ENCODE assay signal across 19 mouse cellular contexts in the genomic region with DNA sequence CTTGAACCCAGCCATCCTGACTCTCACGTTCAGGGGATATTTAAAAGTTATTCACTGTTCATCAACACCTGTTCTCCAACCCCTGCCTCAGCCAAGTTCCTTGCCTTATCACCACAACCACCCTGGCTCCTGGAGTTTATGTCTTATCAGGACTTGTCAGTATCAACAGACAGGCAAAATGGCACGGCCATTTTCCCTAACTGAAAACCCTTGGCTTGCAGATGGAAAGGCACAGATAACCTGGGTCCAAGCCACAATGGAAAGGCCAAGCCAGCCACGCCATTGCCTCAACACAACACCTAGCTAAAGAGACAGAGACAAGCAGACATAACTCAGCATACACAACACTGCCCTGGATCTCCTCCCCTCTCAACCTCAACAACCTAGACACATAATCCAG. TPM values are rescaled to one million over a fixed set of nuclear protein-coding genes. Genes with fewer than 3 reads are reported as not detected.
A peak's percentile ranks its signal among the peaks of the same experiment; 100 is the strongest.
DNase-seq lines count a peak whose midpoint lies in the region; ATAC-seq and TF ChIP-seq lines count a peak whose summit lies in the region.
"Had no signal": no experiment of that assay in that cellular context is flagged by ENCODE, and none has a peak within 500 bp of the region (broad histone marks: within the 10 kb centered on the region; RNA-seq: fewer than 3 reads in every experiment).

No protein-coding gene starts in this region.

- H3K27me3 ChIP-seq in MEL (ENCODE audit: control insufficient read depth in 1 of 2, insufficient read depth in 2 of 2, low read length in 2 of 2): no peaks in the 10 kb centered on the region
- H3K27me3 ChIP-seq in liver, embryonic 16.5 days (ENCODE audit: control insufficient read depth, insufficient read depth, low read depth, low read length): no peaks in the 10 kb centered on the region
- H3K27me3 ChIP-seq: embryonic facial prominence, embryonic 12.5 days; forebrain, embryonic 15.5 days; kidney, embryonic 15.5 days; neural tube, embryonic 15.5 days; Patski had no signal

- TF ChIP-seq POLR2A in MEL (IDR thresholded peaks at IDR 0.05; ENCODE audit: control insufficient read depth in 1 of 2, insufficient read depth in 1 of 2, low read depth in 1 of 2, low read length in 2 of 2, poor library complexity in 1 of 2): no peak

- peak overlapping the region; percentile 19 to 20; a peak in 3 of 4 replicates for H3K4me3 ChIP-seq in MEL (ENCODE audit: control insufficient read depth in 1 of 2, insufficient read depth in 1 of 2, low read depth in 2 of 2, low read length in 2 of 2)
- H3K4me3 ChIP-seq in brown adipose tissue, adult 24 weeks (ENCODE audit: insufficient read depth, low read depth, low read length): no peak overlapping the region
- no peak overlapping the region for H3K4me3 ChIP-seq in liver, embryonic 16.5 days (ENCODE audit: low read depth, low read length)
- H3K4me3 ChIP-seq: embryonic facial prominence, embryonic 12.5 days; forebrain, embryonic 15.5 days; heart, adult 2 months; kidney, embryonic 15.5 days; neural tube, embryonic 15.5 days had no signal

- no peak for TF ChIP-seq CTCF in MEL (IDR thresholded peaks at IDR 0.05 in 2 of 3, conservative IDR thresholded peaks at IDR 0.05 in 1 of 3; ENCODE audit: control insufficient read depth in 1 of 3, insufficient read depth in 1 of 3, low read depth in 2 of 3, low read length in 3 of 3, poor library complexity in 1 of 3, severe bottlenecking in 1 of 3)

- H3K9me3 ChIP-seq in MEL (replicated peaks; ENCODE audit: insufficient read depth, low read length): no peaks in the 10 kb centered on the region
- no peaks in the 10 kb centered on the region for H3K9me3 ChIP-seq in liver, embryonic 16.5 days (replicated peaks; ENCODE audit: control insufficient read depth, low read length)
- H3K9me3 ChIP-seq: embryonic facial prominence, embryonic 12.5 days; forebrain, embryonic 15.5 days; kidney, embryonic 15.5 days; neural tube, embryonic 15.5 days had no signal

- DNase-seq in MEL (ENCODE audit: low read depth, low spot score) (peak; percentile 92), liver (peak; percentile 66)
- no peak for DNase-seq in gastrocnemius, postnatal 4 days (ENCODE audit: low spot score in 2 of 2)
- no peak for DNase-seq in gastrocnemius, adult 18-20 months (ENCODE audit: low spot score)
- DNase-seq: cerebellum, adult 2 months; layer of hippocampus, postnatal 36 days; right cerebral cortex, postnatal 25 days; thymus, postnatal 14 days had no signal

- TF ChIP-seq RAD21 in MEL (IDR thresholded peaks at IDR 0.05; ENCODE audit: low read depth, low read length): no peak

- peak overlapping the region; percentile 70 for H3K9ac ChIP-seq in MEL (ENCODE audit: control insufficient read depth, low read depth, low read length, poor library complexity, severe bottlenecking)
- H3K9ac ChIP-seq in liver, embryonic 16.5 days (ENCODE audit: low read depth, low read length): no peak overlapping the region
- H3K9ac ChIP-seq: embryonic facial prominence, embryonic 12.5 days; forebrain, embryonic 15.5 days; kidney, embryonic 15.5 days; neural tube, embryonic 15.5 days had no signal

- peaks cover 56 to 74% of the 10 kb centered on the region in 2 experiments for H3K4me1 ChIP-seq in MEL (ENCODE audit: control insufficient read depth in 1 of 2, insufficient read depth in 2 of 2, low read length in 2 of 2)
- H3K4me1 ChIP-seq in brown adipose tissue, adult 24 weeks (ENCODE audit: control insufficient read depth, insufficient read depth, insufficient read length, low read length): peaks cover 53% of the 10 kb centered on the region
- H3K4me1 ChIP-seq in liver, embryonic 16.5 days (ENCODE audit: control insufficient read depth, low read depth, low read length): peaks cover 37% of the 10 kb centered on the region

- no peak overlapping the region for H3K4me2 ChIP-seq in liver, embryonic 16.5 days (ENCODE audit: low read depth, low read length)
- H3K4me2 ChIP-seq: embryonic facial prominence, embryonic 12.5 days; forebrain, embryonic 15.5 days; kidney, embryonic 15.5 days; neural tube, embryonic 15.5 days had no signal

- H3K27ac ChIP-seq in MEL (ENCODE audit: control insufficient read depth, low read depth, low read length): peak overlapping the region; percentile 99
- peak overlapping the region; percentile 95 for H3K27ac ChIP-seq in brown adipose tissue, adult 24 weeks (replicated peaks; ENCODE audit: low read depth, low read length)
- H3K27ac ChIP-seq in liver, embryonic 16.5 days (ENCODE audit: low read length): peak overlapping the region; percentile 52; the same call in 1 of the 2 replicates
- H3K27ac ChIP-seq: embryonic facial prominence, embryonic 12.5 days; forebrain, embryonic 15.5 days; heart, adult 2 months; kidney, embryonic 15.5 days; neural tube, embryonic 15.5 days had no signal

- peaks cover 12 to 73% of the 10 kb centered on the region in 2 experiments for H3K36me3 ChIP-seq in MEL (ENCODE audit: control insufficient read depth in 1 of 2, insufficient read depth in 2 of 2, low read length in 2 of 2)
- no peaks in the 10 kb centered on the region; the same call in 1 of the 2 replicates for H3K36me3 ChIP-seq in liver, embryonic 16.5 days (ENCODE audit: control insufficient read depth, insufficient read depth)
- H3K36me3 ChIP-seq: forebrain, embryonic 15.5 days; kidney, embryonic 15.5 days; neural tube, embryonic 15.5 days had no signal

- H3K79me2 ChIP-seq in MEL (ENCODE audit: control insufficient read depth, insufficient read depth, low read length, poor library complexity): no peaks in the 10 kb centered on the region; the same call in 1 of the 2 replicates

- ATAC-seq in liver, embryonic 16.5 days (ENCODE audit: low read depth): peak; percentile 69
- ATAC-seq in granulocyte monocyte progenitor cell, adult 5-6 weeks (replicated peaks; ENCODE audit: poor library complexity, severe bottlenecking): no peak
- ATAC-seq: hindbrain, embryonic 16.5 days; intestine, embryonic 16.5 days had no signal

- 15% methylated on average over 3 of the region's 3 CpGs for WGBS in liver, embryonic 16.5 days (ENCODE audit: insufficient replicate concordance)

- peak; percentile 100 for TF ChIP-seq EP300 in MEL (IDR thresholded peaks at IDR 0.05; ENCODE audit: low read depth in 1 of 2, low read length in 2 of 2)

TF ChIP-seq in MEL, 35 proteins besides CTCF, POLR2A, EP300 and RAD21 (continues in another document):
- TF ChIP-seq JUND (IDR thresholded peaks at IDR 0.05; ENCODE audit: low read depth, low read length) (peak; percentile 80; the same call in 1 of the 2 replicates), KAT2A (conservative IDR thresholded peaks at IDR 0.05; ENCODE audit: low read depth, low read length) (peak; percentile 54), NRF1 (IDR thresholded peaks at IDR 0.05; ENCODE audit: insufficient read depth, low read depth, low read length, poor library complexity, severe bottlenecking) (no peak; the same call in 1 of the 2 replicates), ZNF384 (IDR thresholded peaks at IDR 0.05; ENCODE audit: low read depth, low read length) (no peak; the same call in 1 of the 2 replicates), UBTF (IDR thresholded peaks at IDR 0.05; ENCODE audit: borderline replicate concordance, insufficient read depth, low read depth, low read length) (0 out of 2 replicates have a peak, but pooled peaks have one; percentile 2), USF2 (IDR thresholded peaks at IDR 0.05; ENCODE audit: borderline replicate concordance in 1 of 2, insufficient read depth in 1 of 2, low read depth in 1 of 2, low read length in 2 of 2) (no peak), GABPA (IDR thresholded peaks at IDR 0.05; ENCODE audit: low read depth, low read length) (0 out of 2 replicates have a peak, but pooled peaks have one; percentile 31), MAFK (IDR thresholded peaks at IDR 0.05; ENCODE audit: borderline replicate concordance, low read depth, low read length) (peak; percentile 95), E2F4 (IDR thresholded peaks at IDR 0.05; ENCODE audit: borderline replicate concordance, low read depth, low read length) (0 out of 2 replicates have a peak, but pooled peaks have one; percentile 46), USF1 (IDR thresholded peaks at IDR 0.05; ENCODE audit: low read depth, low read length) (no peak), HCFC1 (IDR thresholded peaks at IDR 0.05; ENCODE audit: low read depth, low read length) (peak; percentile 55; the same call in 1 of the 2 replicates), POLR2AphosphoS2 (IDR thresholded peaks at IDR 0.05; ENCODE audit: low read length) (peak; percentile 73; the same call in 1 of the 2 replicates), MXI1 (IDR thresholded peaks at IDR 0.05; ENCODE audit: low read depth, low read length) (no peak; the same call in 1 of the 2 replicates), POLR2AphosphoS5 (IDR thresholded peaks at IDR 0.05; ENCODE audit: borderline replicate concordance, low read depth, low read length) (no peak), NELFE (IDR thresholded peaks at IDR 0.05; ENCODE audit: low read depth, low read length) (no peak), ELF1 (IDR thresholded peaks at IDR 0.05; ENCODE audit: low read depth, low read length) (peak; percentile 34; the same call in 1 of the 2 replicates), SIN3A (IDR thresholded peaks at IDR 0.05; ENCODE audit: low read length) (peak; percentile 97), MAZ (IDR thresholded peaks at IDR 0.05; ENCODE audit: low read depth, low read length) (peak; percentile 95), GATA1 (IDR thresholded peaks at IDR 0.05; ENCODE audit: low read depth, low read length) (peak; percentile 99), CHD1 (IDR thresholded peaks at IDR 0.05; ENCODE audit: low read depth, low read length) (no peak), TCF12 (IDR thresholded peaks at IDR 0.05; ENCODE audit: low read depth, low read length) (peak; percentile 100), BHLHE40 (IDR thresholded peaks at IDR 0.05; ENCODE audit: borderline replicate concordance, low read depth, low read length) (peak; percentile 94), ZMIZ1 (IDR thresholded peaks at IDR 0.05; ENCODE audit: low read depth, low read length) (peak; percentile 87), MYC (IDR thresholded peaks at IDR 0.05; ENCODE audit: low read depth, low read length) (peak; percentile 77)

RNA-seq across cellular contexts. Expression of gene Abca1, which starts 38.6 kb away (rescaled TPM):
- total RNA-seq in MEL (2012; rRNA removed): 8.4 and 10.8 TPM in 2 replicates
- 1 to 10 TPM in 1 of 2 experiments, not detected in 1; 9.0 TPM for polyA plus RNA-seq in MEL (2012; ENCODE audit: insufficient read depth in 1 of 2, insufficient read length in 2 of 2, low read depth in 1 of 2, low replicate concordance in 2 of 2, missing spikeins in 1 of 2)
- 21.5 and 22.3 TPM in 2 replicates for polyA plus RNA-seq in brown adipose tissue, adult 24 weeks (2012; ENCODE audit: insufficient read depth, insufficient read length, missing spikeins)
- polyA plus RNA-seq in liver, embryonic 16.5 days (2015; fragmentation: Nextera tagmentation; extraction: Ambion mirVana): 17.0 and 19.0 TPM in 2 replicates
- 10 to 100 TPM; 13.1 to 17.0 TPM for total RNA-seq in gastrocnemius, postnatal 4 days (2021)
- 1 to 10 TPM; 7.1 to 7.4 TPM for total RNA-seq in gastrocnemius, adult 18-20 months (2021)
- total RNA-seq in granulocyte monocyte progenitor cell, adult 5-6 weeks (2014; fragmentation: Nextera tagmentation): 0.49 and 2.6 TPM in 2 replicates
- total RNA-seq in granulocyte monocyte progenitor cell, adult 5-6 weeks (2017): 2.2 and 3.8 TPM in 2 replicates

Comparison
In these comparisons a context has a peak if more than half of its experiments do, and no peak if none do; other contexts are left out.
1. DNase-seq: peak in MEL (single experiment) and liver (single experiment); none in gastrocnemius, postnatal 4 days (0 of 2) and gastrocnemius, adult 18-20 months (single experiment).
2. H3K4me3 ChIP-seq: peak in MEL (2 of 2); none in brown adipose tissue, adult 24 weeks (single experiment) and liver, embryonic 16.5 days (single experiment).
3. Peak in every context shown above with its lines, with median percentiles within 50 percentile points of each other: H3K27ac ChIP-seq.